Mouse (Mus musculus) spleen, adult 2 months (tissue): ENCODE data around the gene Dcxr.
A peak's percentile ranks its signal among the peaks of the same experiment; 100 is the strongest.

Experiments used
- CTCF ChIP-seq: fragments of 200-500 bp; IDR thresholded peaks from 2 replicates; pipeline ENCODE4 v1.5.1; 2011; ENCODE audit warnings: mild to moderate bottlenecking, inconsistent platforms; ENCODE audit not compliant: insufficient read depth, insufficient read length, insufficient replicate concordance; ENCODE audit errors: extremely low read depth
- POLR2A ChIP-seq: fragments of 200-500 bp; IDR thresholded peaks from 2 replicates; pipeline ENCODE4 v1.6.1; 2011; ENCODE audit warnings: low read depth, low read length, inconsistent platforms

GRCm38 (mm10) chr11:120679909-120680308, 47.2 kb downstream of the Dcxr start:
- no peak for TF ChIP-seq POLR2A
- peak; percentile 22; the same call in 1 of the 2 replicates for TF ChIP-seq CTCF
